Mouse (Mus musculus) myocyte (in vitro differentiated cells): ENCODE measurements at regions not wholly inside any gene's neighbourhood (a gene's known extent, or its start where the extent isn't known, plus 50 kb on each side); places are given as distances from the start of the nearest gene placed in this dataset.
A peak's percentile ranks its signal among the peaks of the same experiment; 100 is the strongest.

Experiments
- H3K27me3 ChIP-seq: one replicate; pipeline ENCODE4 v1.6.1; 2011; ENCODE audit not compliant: control insufficient read depth, insufficient read depth, insufficient read length
- H3K36me3 ChIP-seq: one replicate; pipeline ENCODE4 v1.6.1; 2011; ENCODE audit not compliant: control insufficient read depth, insufficient read depth
- H3K4me2 ChIP-seq: one replicate; pipeline ENCODE4 v1.6.1; 2011; ENCODE audit warnings: low read depth, control low read depth
- H3K4me3 ChIP-seq: one replicate; pipeline ENCODE4 v1.5.1; 2011; ENCODE audit warnings: mild to moderate bottlenecking, control low read depth, moderate library complexity
- H3K79me2 ChIP-seq: one replicate; pipeline ENCODE4 v1.6.1; 2011; ENCODE audit not compliant: control insufficient read depth, insufficient read depth
- H3ac ChIP-seq: one replicate; pipeline ENCODE4 v1.6.1; 2011; ENCODE audit not compliant: control insufficient read depth, insufficient read length
- CEBPB ChIP-seq: IDR thresholded peaks from 2 replicates; pipeline ENCODE4 v1.6.1; 2011; ENCODE audit warnings: mild to moderate bottlenecking, moderate library complexity; ENCODE audit not compliant: poor library complexity, insufficient read depth, severe bottlenecking
- E2F4 ChIP-seq: IDR thresholded peaks from one replicate; pipeline ENCODE4 v1.6.1; 2011; ENCODE audit warnings: mild to moderate bottlenecking, control low read depth, moderate library complexity; ENCODE audit not compliant: insufficient read depth
- MAX ChIP-seq: IDR thresholded peaks from one replicate; pipeline ENCODE4 v1.6.1; 2011; ENCODE audit warnings: low read depth, mild to moderate bottlenecking, control low read depth
- MYOD1 ChIP-seq, 3 experiments: IDR thresholded peaks; one replicate each; pipeline ENCODE4 v1.6.1; 2011; ENCODE audit warnings: control low read depth in 2 of 3, low read depth in 2 of 3, mild to moderate bottlenecking in 2 of 3, moderate library complexity in 1 of 3; ENCODE audit not compliant: insufficient read length in 2 of 3, control insufficient read depth in 1 of 3
- MYOG ChIP-seq, 3 experiments: IDR thresholded peaks; one replicate each; pipeline ENCODE4 v1.6.1; 2011; ENCODE audit warnings: control low read depth in 2 of 3, low read depth in 2 of 3, mild to moderate bottlenecking in 2 of 3; ENCODE audit not compliant: insufficient read length in 2 of 3, control insufficient read depth in 1 of 3, insufficient read depth in 1 of 3
- POLR2A ChIP-seq: IDR thresholded peaks from one replicate; pipeline ENCODE4 v1.6.1; 2011; ENCODE audit warnings: low read depth, mild to moderate bottlenecking, control low read depth, moderate library complexity; ENCODE audit not compliant: insufficient read length
- POLR2AphosphoS2 ChIP-seq: IDR thresholded peaks from one replicate; pipeline ENCODE4 v1.6.1; 2011; ENCODE audit warnings: low read depth, control low read depth; ENCODE audit not compliant: insufficient read length
- REST ChIP-seq: IDR thresholded peaks from one replicate; pipeline ENCODE4 v1.6.1; 2011; ENCODE audit warnings: mild to moderate bottlenecking, control low read depth, moderate library complexity; ENCODE audit not compliant: insufficient read depth, insufficient read length
- SRF ChIP-seq: IDR thresholded peaks from one replicate; pipeline ENCODE4 v1.6.1; 2011; ENCODE audit warnings: low read depth; ENCODE audit not compliant: control insufficient read depth, insufficient read length
- TCF12 ChIP-seq: IDR thresholded peaks from one replicate; pipeline ENCODE4 v1.6.1; 2011; ENCODE audit warnings: mild to moderate bottlenecking, control low read depth; ENCODE audit not compliant: poor library complexity, insufficient read depth, severe bottlenecking
- TCF3 ChIP-seq: IDR thresholded peaks from one replicate; pipeline ENCODE4 v1.6.1; 2011; ENCODE audit warnings: low read depth, control low read depth; ENCODE audit not compliant: insufficient read length
- USF1 ChIP-seq: IDR thresholded peaks from one replicate; pipeline ENCODE4 v1.6.1; 2011; ENCODE audit warnings: low read depth, mild to moderate bottlenecking, control low read depth, moderate library complexity

DNA sequence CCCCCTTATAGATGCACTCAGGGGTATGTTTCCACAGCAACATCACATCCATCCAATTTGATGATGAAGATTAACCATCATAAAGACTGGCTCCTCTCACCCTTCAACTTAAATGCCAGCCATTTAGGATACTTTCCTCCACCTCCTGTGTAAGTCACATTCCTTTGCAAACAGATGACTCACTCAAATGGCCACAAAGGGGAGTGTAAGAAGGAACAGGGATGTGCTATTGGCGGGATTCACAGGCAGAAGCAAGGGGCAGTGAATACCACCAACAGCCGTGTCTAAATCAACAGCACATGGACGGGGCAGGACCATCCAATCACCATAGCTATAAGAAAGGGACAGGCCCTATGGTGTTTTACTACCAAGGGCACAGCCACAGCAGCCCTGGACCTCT, 50.9 kb upstream of the Cdon start:
- TF ChIP-seq MYOD1 (IDR thresholded peaks at IDR 0.05; ENCODE audit: control insufficient read depth in 1 of 3, insufficient read length in 2 of 3, low read depth in 2 of 3) (peak in 1 of 3 experiments; percentile 25), POLR2AphosphoS2 (no peak)
- Histone ChIP-seq H3K27me3 (no peaks in the 10 kb centered on the region), H3ac (no peak overlapping the region), H3K4me2 (peak overlapping the region; percentile 60), H3K4me3 (no peak overlapping the region), H3K79me2 (no peaks in the 10 kb centered on the region), H3K36me3 (no peaks in the 10 kb centered on the region)

DNA sequence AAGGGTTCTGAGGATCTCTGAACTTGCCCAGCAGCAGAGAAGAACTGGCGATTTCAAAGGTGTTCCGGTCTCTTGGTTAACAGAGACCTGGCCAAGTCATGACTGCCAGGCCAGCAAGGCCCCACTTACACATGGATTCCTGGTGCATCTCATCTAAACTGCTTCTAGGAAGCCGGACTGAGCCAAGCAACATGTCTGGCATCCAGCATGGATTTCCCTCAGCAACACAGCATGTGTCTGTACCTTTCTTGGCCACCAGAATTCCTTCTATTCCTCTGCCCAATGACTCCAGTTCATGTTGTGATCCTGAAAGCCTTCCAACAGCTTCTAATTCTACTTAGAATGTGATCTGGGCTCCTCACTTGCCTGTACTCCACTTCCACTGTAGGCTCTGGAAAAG, 50.0 kb upstream of the Cdon start:
- no peaks in the 10 kb centered on the region for H3K27me3 ChIP-seq
- no peak overlapping the region for H3K4me3 ChIP-seq
- H3K4me2 ChIP-seq, result no peak overlapping the region
- no peak overlapping the region for H3ac ChIP-seq
- no peaks in the 10 kb centered on the region for H3K36me3 ChIP-seq
- TF ChIP-seq E2F4 (no peak), TCF3 (no peak), MYOD1 (IDR thresholded peaks at IDR 0.05; ENCODE audit: control insufficient read depth in 1 of 3, insufficient read length in 2 of 3, low read depth in 2 of 3) (no peak), CEBPB (no peak), SRF (no peak), POLR2A (no peak), REST (no peak), USF1 (no peak), MYOG (IDR thresholded peaks at IDR 0.05; ENCODE audit: control insufficient read depth in 1 of 3, insufficient read depth in 1 of 3, insufficient read length in 2 of 3, low read depth in 2 of 3) (no peak), POLR2AphosphoS2 (no peak), TCF12 (no peak), MAX (no peak)
- no peaks in the 10 kb centered on the region for H3K79me2 ChIP-seq
